Mouse (Mus musculus) liver, embryonic 14.5 days (tissue): ENCODE measurements around the gene Ldlr. TPM values are rescaled to one million over a fixed set of nuclear protein-coding genes. Genes with fewer than 3 reads are reported as not detected.

Source experiments
- ATAC-seq: fragments of 200-750 bp; cut with Nextera tagmentation; 2 replicates; pipeline ENCODE4 v1.8.0; 2017; ENCODE audit warnings: moderate number of reproducible peaks, mild to moderate bottlenecking, moderate library complexity; ENCODE audit not compliant: insufficient read depth
- DNase-seq, 3 experiments: peaks; one replicate each; pipeline ENCODE4 v3.0.0-alpha.2; 2012 to 2013; ENCODE audit warnings: low read depth in 3 of 3, low spot score in 3 of 3
- H3K27ac ChIP-seq: fragments of 300-500 bp; sonication (generic); 2 replicates; pipeline ENCODE4 v1.5.1; 2014; ENCODE audit warnings: moderate library complexity, mild to moderate bottlenecking, control low read depth, inconsistent platforms
- H3K27me3 ChIP-seq: fragments of 300-500 bp; sonication (generic); 2 replicates; pipeline ENCODE4 v1.6.1; 2014; ENCODE audit warnings: mild to moderate bottlenecking, low read length, moderate library complexity; ENCODE audit not compliant: control insufficient read depth, insufficient read depth
- H3K36me3 ChIP-seq: fragments of 300-500 bp; sonication (generic); replicated peaks from 2 replicates; pipeline ENCODE4 v1.6.1; 2014; ENCODE audit warnings: low read depth; ENCODE audit not compliant: control insufficient read depth, insufficient read depth
- H3K4me1 ChIP-seq, 2 experiments: fragments of 200-500 bp in 1 of 2; fragments of 300-500 bp in 1 of 2; sonication (generic) in 1 of 2; replicated peaks; 2 replicates each; pipeline ENCODE4 v1.6.1; 2012 to 2014; ENCODE audit warnings: antibody characterized with exemption in 1 of 2, inconsistent platforms in 1 of 2, low read length in 1 of 2; ENCODE audit not compliant: control insufficient read depth in 2 of 2, insufficient read depth in 2 of 2
- H3K4me2 ChIP-seq: fragments of 300-500 bp; sonication (generic); 2 replicates; pipeline ENCODE4 v1.6.1; 2014; ENCODE audit warnings: low read depth, mild to moderate bottlenecking, control low read depth, moderate library complexity
- H3K4me3 ChIP-seq, 2 experiments: fragments of 200-500 bp in 1 of 2; fragments of 300-500 bp in 1 of 2; sonication (generic) in 1 of 2; 2 replicates each; pipeline ENCODE4 v1.5.1; 2012 to 2014; ENCODE audit warnings: low read depth in 2 of 2, low read length in 2 of 2, mild to moderate bottlenecking in 2 of 2, control low read depth in 1 of 2, inconsistent platforms in 1 of 2, moderate library complexity in 1 of 2; ENCODE audit not compliant: insufficient read depth in 1 of 2
- H3K9ac ChIP-seq: fragments of 300-500 bp; sonication (generic); replicated peaks from 2 replicates; pipeline ENCODE4 v1.6.1; 2014; ENCODE audit warnings: mild to moderate bottlenecking, control low read depth, moderate library complexity
- H3K9me3 ChIP-seq: fragments of 300-500 bp; sonication (generic); 2 replicates; pipeline ENCODE4 v1.6.1; 2016; ENCODE audit warnings: low read length, mixed read lengths; ENCODE audit not compliant: control insufficient read depth
- CTCF ChIP-seq: IDR thresholded peaks from 2 replicates; pipeline ENCODE4 v1.5.1; 2016; ENCODE audit warnings: antibody characterized with exemption, low read depth, control low read depth
- EP300 ChIP-seq: IDR thresholded peaks from 2 replicates; pipeline ENCODE4 v1.6.1; 2016; ENCODE audit warnings: antibody characterized with exemption, low read depth
- WGBS: fragments of 180-500 bp; shearing (Covaris S2); extraction: QIAGEN DNeasy Blood & Tissue Kit; methylation state at CpG from one replicate; pipeline ENCODE4 v1.1.7; 2014; ENCODE audit not compliant: insufficient replicate concordance; 5-methylcytosine and 5-hydroxymethylcytosine counted together
- polyA plus RNA-seq, 2 experiments: library from polyadenylated mRNA; depleted of rRNA in 1 of 2; stranded (reverse) in 1 of 2; unstranded in 1 of 2; fragments of >200 nt; fragmentation: Nextera tagmentation in 1 of 2; extraction: Ambion mirVana in 1 of 2; gene quantifications; 2 replicates each; pipeline versions ENCODE4 v1.2.1 to v1.2.3; 2012 to 2014

Gene Ldlr
- polyA plus RNA-seq, 2 experiments, result 5.9 to 12.6 TPM

- Histone ChIP-seq H3K36me3 (peaks cover 47% of the 10 kb centered on the region), H3K9me3 (no peaks in the 10 kb centered on the region), H3K4me1 (peaks cover 8 to 12% of the 10 kb centered on the region in 2 experiments), H3K27ac (peak overlapping the region; percentile 3), H3K4me3 (no peak overlapping the region), H3K4me2 (peak overlapping the region; percentile 8; the same call in 1 of the 2 replicates), H3K9ac (no peak overlapping the region), H3K27me3 (no peaks in the 10 kb centered on the region)
- WGBS, result 45% methylated on average over 11 of the region's 11 CpGs
- peak; percentile 78 for ATAC-seq
- no peak for TF ChIP-seq CTCF
- no peak for TF ChIP-seq EP300
- no peak for DNase-seq
These were observed 18.2 kb downstream of the Ldlr start for GRCm38 (mm10) chr9:21741514-21741913.

- Histone ChIP-seq H3K27me3 (no peaks in the 10 kb centered on the region), H3K36me3 (peaks cover 36% of the 10 kb centered on the region), H3K4me1 (peaks cover 0 to under 1% of the 10 kb centered on the region in 2 experiments; a peak in 2 of 4 replicates), H3K27ac (no peak overlapping the region), H3K4me3 (no peak overlapping the region), H3K9me3 (no peaks in the 10 kb centered on the region), H3K4me2 (no peak overlapping the region), H3K9ac (no peak overlapping the region)
- 70% methylated on average over 3 of the region's 3 CpGs for WGBS
- DNase-seq, result no peak
- no peak for ATAC-seq
- TF ChIP-seq EP300 (no peak), CTCF (no peak)
These were observed 24.0 kb downstream of the Ldlr start for GRCm38 (mm10) chr9:21747238-21747774.

- ATAC-seq (no peak), DNase-seq (no peak)
- H3K4me1 ChIP-seq, result no peaks in the 10 kb centered on the region
- no peak for TF ChIP-seq EP300
- no peak for TF ChIP-seq CTCF
- H3K27me3 ChIP-seq, result no peaks in the 10 kb centered on the region
- 64% methylated on average over 7 of the region's 7 CpGs for whole genome bisulfite sequencing
- H3K27ac ChIP-seq, result no peak overlapping the region
- H3K9ac ChIP-seq, result no peak overlapping the region
- H3K4me2 ChIP-seq, result no peak overlapping the region
- peaks cover 33% of the 10 kb centered on the region for H3K36me3 ChIP-seq
- no peak overlapping the region for H3K4me3 ChIP-seq
- H3K9me3 ChIP-seq, result no peaks in the 10 kb centered on the region
These were observed 24.8 kb downstream of the Ldlr start for GRCm38 (mm10) chr9:21748033-21748432.

GRCm38 (mm10) chr9:21748491-21748890, 25.2 kb downstream of the Ldlr start:
- Histone ChIP-seq H3K4me1 (no peaks in the 10 kb centered on the region), H3K9ac (no peak overlapping the region), H3K36me3 (peaks cover 33% of the 10 kb centered on the region), H3K9me3 (no peaks in the 10 kb centered on the region), H3K27ac (no peak overlapping the region), H3K4me3 (no peak overlapping the region), H3K27me3 (no peaks in the 10 kb centered on the region), H3K4me2 (no peak overlapping the region)
- no peak for DNase-seq
- ATAC-seq, result no peak
- 79% methylated on average over 10 of the region's 10 CpGs for WGBS
- no peak for TF ChIP-seq CTCF
- no peak for TF ChIP-seq EP300

GRCm38 (mm10) chr9:21749382-21750118, 26.3 kb downstream of the Ldlr start:
- DNase-seq, result no peak
- Histone ChIP-seq H3K27ac (no peak overlapping the region), H3K27me3 (no peaks in the 10 kb centered on the region), H3K4me2 (no peak overlapping the region), H3K9me3 (no peaks in the 10 kb centered on the region), H3K4me1 (no peaks in the 10 kb centered on the region), H3K9ac (no peak overlapping the region), H3K4me3 (no peak overlapping the region), H3K36me3 (peaks cover 27% of the 10 kb centered on the region)
- 72% methylated on average over 6 of the region's 6 CpGs for WGBS
- ATAC-seq, result no peak
- no peak for TF ChIP-seq CTCF
- TF ChIP-seq EP300, result no peak
